Mouse (Mus musculus): Measurements from ENCODE around the gene Dlg5.

Dlg5 gene

GRCm38 (mm10) chr14:24245177-24246081 lies at the start of gene Dlg5:
TSS of gene Dlg5 (minus strand) at chr14:24245920.
- peak; percentile 76 for ATAC-seq (ENCODE audit: insufficient number of reproducible peaks, low FRiP score, low TSS enrichment)

- no peak for ATAC-seq (ENCODE audit: insufficient number of reproducible peaks, low FRiP score, low TSS enrichment)
Measured at GRCm38 (mm10) chr14:24293631-24294030, 47.9 kb upstream of the Dlg5 start.

- no peak for ATAC-seq (ENCODE audit: insufficient number of reproducible peaks, low FRiP score, low TSS enrichment)
Measured at GRCm38 (mm10) chr14:24292914-24293313, 47.2 kb upstream of the Dlg5 start, which contains the start of gene E330034G19Rik. TSS of gene E330034G19Rik (plus strand) at chr14:24293214.

GRCm38 (mm10) chr14:24290726-24291125 lies 45.0 kb upstream of the Dlg5 start:
- no peak for ATAC-seq (ENCODE audit: insufficient number of reproducible peaks, low FRiP score, low TSS enrichment)

GRCm38 (mm10) chr14:24286136-24286535 lies 40.4 kb upstream of the Dlg5 start:
- ATAC-seq (ENCODE audit: insufficient number of reproducible peaks, low FRiP score, low TSS enrichment) = no peak

GRCm38 (mm10) chr14:24282276-24282675 lies 36.6 kb upstream of the Dlg5 start:
- ATAC-seq (ENCODE audit: insufficient number of reproducible peaks, low FRiP score, low TSS enrichment) = no peak

GRCm38 (mm10) chr14:24281278-24281677 lies 35.6 kb upstream of the Dlg5 start:
- ATAC-seq (ENCODE audit: insufficient number of reproducible peaks, low FRiP score, low TSS enrichment) = no peak

GRCm38 (mm10) chr14:24275534-24275933 lies 29.8 kb upstream of the Dlg5 start:
- ATAC-seq (ENCODE audit: insufficient number of reproducible peaks, low FRiP score, low TSS enrichment) = no peak

- 0 out of 2 replicates have a peak, but pooled peaks have one; percentile 26 for ATAC-seq (ENCODE audit: insufficient number of reproducible peaks, low FRiP score, low TSS enrichment)
Measured at GRCm38 (mm10) chr14:24273575-24273974, 27.9 kb upstream of the Dlg5 start.

- ATAC-seq (ENCODE audit: insufficient number of reproducible peaks, low FRiP score, low TSS enrichment) = no peak
Measured at GRCm38 (mm10) chr14:24269571-24269970, 23.9 kb upstream of the Dlg5 start.

GRCm38 (mm10) chr14:24262915-24263314 lies 17.2 kb upstream of the Dlg5 start:
- ATAC-seq (ENCODE audit: insufficient number of reproducible peaks, low FRiP score, low TSS enrichment) = no peak

- no peak for ATAC-seq (ENCODE audit: insufficient number of reproducible peaks, low FRiP score, low TSS enrichment)
Measured at GRCm38 (mm10) chr14:24262382-24262781, 16.7 kb upstream of the Dlg5 start.

GRCm38 (mm10) chr14:24260391-24260790 lies 14.7 kb upstream of the Dlg5 start:
- ATAC-seq (ENCODE audit: insufficient number of reproducible peaks, low FRiP score, low TSS enrichment) = no peak

- ATAC-seq (ENCODE audit: insufficient number of reproducible peaks, low FRiP score, low TSS enrichment) = no peak
Measured at GRCm38 (mm10) chr14:24255956-24256355, 10.2 kb upstream of the Dlg5 start.

- ATAC-seq (ENCODE audit: insufficient number of reproducible peaks, low FRiP score, low TSS enrichment) = no peak
Measured at GRCm38 (mm10) chr14:24253611-24254202, 8.0 kb upstream of the Dlg5 start.

- no peak for ATAC-seq (ENCODE audit: insufficient number of reproducible peaks, low FRiP score, low TSS enrichment)
Measured at GRCm38 (mm10) chr14:24251326-24251725, 5.6 kb upstream of the Dlg5 start.

- ATAC-seq (ENCODE audit: insufficient number of reproducible peaks, low FRiP score, low TSS enrichment) = no peak
Measured at GRCm38 (mm10) chr14:24249926-24250325, 4.2 kb upstream of the Dlg5 start.

GRCm38 (mm10) chr14:24244330-24245176 lies 1.2 kb downstream of the Dlg5 start:
- ATAC-seq (ENCODE audit: insufficient number of reproducible peaks, low FRiP score, low TSS enrichment) = peak; percentile 15; the same call in 1 of the 2 replicates

- no peak for ATAC-seq (ENCODE audit: insufficient number of reproducible peaks, low FRiP score, low TSS enrichment)
Measured at GRCm38 (mm10) chr14:24242016-24242415, 3.7 kb downstream of the Dlg5 start.

GRCm38 (mm10) chr14:24240831-24241230 lies 4.9 kb downstream of the Dlg5 start:
- ATAC-seq (ENCODE audit: insufficient number of reproducible peaks, low FRiP score, low TSS enrichment) = no peak

GRCm38 (mm10) chr14:24239651-24240050 lies 6.1 kb downstream of the Dlg5 start:
- ATAC-seq (ENCODE audit: insufficient number of reproducible peaks, low FRiP score, low TSS enrichment) = no peak

Data from cerebellum, adult (tissue).